Mouse (Mus musculus) large intestine, adult 2 months (tissue): ENCODE data around the gene Klhl26. TPM values are rescaled to one million over a fixed set of nuclear protein-coding genes. Genes with fewer than 3 reads are reported as not detected.

Experiments used
- DNase-seq: peaks from one replicate; pipeline ENCODE4 v3.0.0-alpha.2; 2012; ENCODE audit warnings: low read depth, low spot score
- WGBS: fragments of 180-500 bp; shearing (Covaris S2); methylation state at CpG from one replicate; pipeline ENCODE4 v1.1.7; 2018; 5-methylcytosine and 5-hydroxymethylcytosine counted together
- polyA plus RNA-seq: library from polyadenylated mRNA; depleted of rRNA; stranded (reverse); fragments of >200 nt; gene quantifications from 2 replicates; pipeline ENCODE4 v1.2.3, GENCODE M21; 2012

Gene Klhl26
- polyA plus RNA-seq, 1 experiment, result 16.8 TPM

DNA sequence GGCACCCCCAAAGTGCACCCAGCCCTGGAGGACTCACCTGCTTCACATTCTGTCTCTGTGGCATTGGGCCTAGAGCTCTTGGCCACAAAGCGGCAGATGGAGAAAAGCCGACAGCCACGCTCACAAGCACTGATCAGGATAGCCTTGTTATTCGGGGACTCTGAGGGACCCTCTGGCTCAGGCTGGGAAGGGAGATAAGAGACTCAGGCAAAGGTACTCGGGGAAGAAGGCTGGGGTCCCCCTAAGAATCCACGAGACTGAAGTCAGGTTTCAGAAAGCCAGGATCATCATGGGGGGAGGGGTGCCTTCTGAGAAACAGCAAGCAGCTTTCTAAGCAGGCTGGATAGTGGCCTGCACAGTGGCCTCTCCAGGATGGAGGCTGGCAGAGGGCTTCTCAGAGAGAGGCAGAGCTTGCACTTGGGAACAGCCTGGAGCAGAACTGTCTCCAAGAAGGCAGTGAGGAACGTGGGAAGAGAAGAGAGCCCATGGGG lies 9.5 kb upstream of the Klhl26 start:
- WGBS, result 59% methylated on average over 7 of the region's 7 CpGs
- DNase-seq, result no peak

DNA sequence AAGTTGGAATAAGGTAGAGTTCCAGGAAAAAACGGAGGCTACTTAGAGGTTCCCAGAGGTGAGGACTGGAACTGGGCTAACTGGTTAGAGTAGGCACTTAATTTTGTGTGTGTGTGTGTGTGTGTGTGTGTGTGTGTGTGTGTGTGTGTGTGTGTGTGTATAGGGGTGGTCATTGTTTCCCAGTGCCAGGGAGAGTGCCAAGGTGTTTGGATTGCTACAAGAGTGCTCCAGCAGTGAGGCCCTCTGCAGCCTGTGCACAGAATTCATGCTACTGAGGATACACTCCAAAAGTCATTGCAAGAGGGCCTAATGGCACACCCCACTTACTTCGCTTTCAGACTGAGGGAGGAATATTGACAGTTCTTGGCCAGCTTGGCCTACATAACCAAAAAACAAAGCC lies 6.2 kb upstream of the Klhl26 start:
- WGBS, result 57% methylated on average over 2 of the region's 2 CpGs
- DNase-seq, result no peak

DNA sequence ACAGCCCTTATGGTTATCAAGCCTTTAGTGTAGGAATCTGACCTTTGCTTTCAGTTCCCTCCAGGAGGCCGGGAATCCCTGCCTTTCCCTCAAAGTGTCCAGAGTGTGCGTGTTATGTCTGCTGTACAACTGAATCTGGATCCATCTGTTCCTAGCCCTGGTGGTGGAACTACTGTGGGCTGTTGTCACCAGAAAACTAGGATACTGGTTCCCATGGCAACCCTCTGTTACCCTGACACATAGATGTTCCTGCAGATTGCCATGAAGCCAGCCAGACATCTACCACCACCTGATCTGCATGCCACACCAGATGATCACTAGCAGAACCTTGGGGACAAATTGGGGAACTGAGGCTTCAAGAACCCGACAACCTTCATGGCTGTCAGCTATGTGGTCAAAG lies 5.1 kb upstream of the Klhl26 start:
- no peak for DNase-seq
- WGBS, result 64% methylated on average over 3 of the region's 3 CpGs

DNA sequence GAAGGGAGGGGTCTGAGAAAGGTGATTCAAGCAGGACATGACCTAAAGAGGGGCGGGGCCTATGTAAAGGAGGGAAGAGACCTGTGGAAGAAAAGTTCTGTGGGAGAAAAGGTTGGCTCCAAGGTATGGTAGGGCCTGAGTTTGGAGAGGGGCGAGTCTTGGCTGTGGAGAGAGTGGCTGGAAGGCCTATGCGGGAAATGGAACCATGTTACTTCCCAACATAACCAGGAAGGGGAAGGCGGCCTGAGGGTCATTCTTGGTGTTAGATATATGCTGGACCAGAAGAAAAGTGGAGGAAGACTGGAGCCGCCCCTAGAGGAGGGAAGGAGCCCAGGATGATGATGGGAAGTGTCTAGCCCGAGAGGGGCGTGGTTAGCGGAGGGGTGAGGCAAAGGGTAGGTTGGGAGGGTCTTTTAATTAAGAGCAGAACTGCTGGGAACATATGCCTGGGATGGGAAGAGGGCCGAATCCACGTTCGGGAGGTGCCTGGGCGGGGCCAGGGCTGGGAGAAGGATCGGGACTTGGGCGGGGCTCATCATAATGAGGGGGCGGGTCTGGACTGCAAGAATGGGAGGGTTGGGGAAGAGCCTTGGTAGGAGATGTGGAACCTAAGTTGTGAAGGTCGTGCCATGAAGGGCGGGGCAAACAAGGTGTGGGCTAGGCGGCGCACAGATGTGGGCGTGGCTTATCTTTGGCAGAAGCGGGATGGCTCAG lies 658 bp upstream of the Klhl26 start:
- DNase-seq, result peak; percentile 57
- WGBS, result 4% methylated on average over 21 of the region's 21 CpGs

DNA sequence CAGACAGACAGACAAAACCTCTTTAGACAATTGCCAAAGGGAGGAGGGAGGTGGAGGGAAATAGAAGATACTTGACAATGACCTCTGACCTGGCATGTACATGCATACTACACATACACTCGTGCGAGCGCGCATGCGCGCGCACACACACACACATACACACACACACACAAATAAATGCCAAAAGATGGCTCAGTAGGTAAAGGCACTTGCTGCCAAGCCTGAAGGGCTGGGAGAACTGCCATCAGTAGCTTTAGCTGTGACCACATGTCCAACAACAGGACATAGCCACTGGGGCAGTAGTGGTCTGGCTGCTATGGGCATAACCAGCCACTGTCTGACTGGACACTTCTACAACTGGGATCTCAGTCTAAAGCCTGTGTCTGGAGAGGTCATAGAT lies 4.9 kb downstream of the Klhl26 start:
- 93% methylated on average over 7 of the region's 7 CpGs for WGBS
- DNase-seq, result no peak

DNA sequence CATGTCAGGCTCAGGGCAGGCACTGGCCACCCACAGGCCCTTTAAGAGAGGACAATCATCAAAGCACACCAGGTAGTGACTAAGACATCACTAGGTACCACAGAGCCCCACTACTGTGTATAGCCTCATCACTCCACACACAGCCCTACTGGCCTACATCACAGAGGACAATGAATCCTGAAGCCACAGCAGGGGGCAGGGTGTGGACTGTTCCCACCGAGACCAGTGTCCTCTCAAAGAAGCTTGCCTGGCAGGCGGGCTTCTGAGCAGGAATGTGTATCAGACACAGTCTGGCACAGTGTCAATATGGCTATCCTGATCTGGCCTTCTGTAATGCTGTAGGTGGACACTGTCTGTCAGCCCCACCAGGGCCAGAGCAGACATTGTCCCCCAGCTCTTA lies 6.8 kb downstream of the Klhl26 start:
- no peak for DNase-seq
- WGBS, result 73% methylated on average over 2 of the region's 2 CpGs

DNA sequence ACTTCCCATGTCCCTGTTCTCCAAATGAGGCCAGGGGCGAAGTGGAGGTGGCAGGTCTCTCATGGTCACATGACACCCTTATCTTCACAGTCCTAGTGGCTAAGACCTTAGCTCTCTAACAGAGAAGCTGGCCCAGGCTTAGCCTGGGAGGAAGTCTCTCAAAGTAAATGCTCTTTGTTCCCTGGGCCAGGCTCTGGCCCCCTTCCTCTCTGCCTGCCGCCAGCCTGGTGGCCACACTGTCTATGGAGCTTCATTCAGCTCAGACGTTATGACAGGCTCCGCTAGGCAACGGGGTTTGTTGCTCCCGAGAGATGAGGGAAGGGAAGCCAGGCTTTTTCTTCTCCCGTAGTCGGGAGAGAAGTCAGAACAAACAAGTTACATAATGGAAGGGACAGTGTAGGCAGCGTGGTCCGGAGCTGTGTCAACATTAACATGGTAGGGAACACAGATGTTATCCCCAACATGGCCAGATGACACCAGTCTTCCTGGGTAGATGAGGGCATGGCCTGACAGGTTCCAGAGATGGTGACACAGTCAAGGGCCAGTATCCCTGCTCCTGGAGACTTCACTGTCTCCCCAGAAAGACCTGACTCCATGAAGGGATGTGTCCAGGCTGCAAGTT lies 7.4 kb downstream of the Klhl26 start:
- no peak for DNase-seq
- WGBS, result 45% methylated on average over 10 of the region's 10 CpGs

DNA sequence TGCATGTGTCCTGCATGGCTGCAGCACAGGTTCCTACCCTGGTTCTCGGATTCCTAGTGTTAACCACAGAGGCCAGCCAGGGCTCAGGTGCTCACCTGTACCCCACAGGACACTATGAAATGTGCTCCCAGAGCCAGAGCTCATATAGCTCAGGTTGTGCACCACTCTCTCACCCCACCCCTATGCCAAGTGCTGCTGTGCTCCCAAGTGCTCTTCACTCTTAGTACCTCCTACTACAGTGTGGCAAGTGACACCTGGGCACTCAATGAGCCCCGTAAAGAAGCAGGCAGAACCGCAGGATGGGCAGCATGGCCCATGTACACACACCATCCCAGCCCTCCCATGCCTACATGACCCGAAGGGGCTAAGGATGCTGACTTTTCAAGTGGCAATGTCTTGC lies 8.0 kb downstream of the Klhl26 start:
- 83% methylated on average over 4 of the region's 4 CpGs for WGBS
- no peak for DNase-seq

DNA sequence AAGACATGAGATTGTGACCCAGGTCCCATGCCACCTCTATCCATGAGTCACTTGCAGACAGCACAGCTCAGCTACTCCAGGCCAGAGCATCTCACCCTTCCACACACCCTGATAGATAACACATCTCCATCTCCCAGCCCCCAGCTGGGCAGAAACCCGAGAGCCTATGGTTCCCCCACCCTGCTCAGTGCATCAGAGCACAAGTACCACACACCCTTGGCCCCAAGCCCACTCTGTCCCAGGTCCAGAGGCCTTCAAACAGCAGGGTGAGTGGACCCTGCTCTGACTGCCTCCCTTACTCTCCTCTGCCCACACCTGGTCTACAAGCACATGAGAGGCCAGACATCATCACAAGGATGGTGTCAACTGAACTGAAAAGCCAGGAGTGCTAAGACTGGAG lies 8.9 kb downstream of the Klhl26 start:
- 59% methylated on average over 1 of the region's 1 CpGs for WGBS
- no peak for DNase-seq

DNA sequence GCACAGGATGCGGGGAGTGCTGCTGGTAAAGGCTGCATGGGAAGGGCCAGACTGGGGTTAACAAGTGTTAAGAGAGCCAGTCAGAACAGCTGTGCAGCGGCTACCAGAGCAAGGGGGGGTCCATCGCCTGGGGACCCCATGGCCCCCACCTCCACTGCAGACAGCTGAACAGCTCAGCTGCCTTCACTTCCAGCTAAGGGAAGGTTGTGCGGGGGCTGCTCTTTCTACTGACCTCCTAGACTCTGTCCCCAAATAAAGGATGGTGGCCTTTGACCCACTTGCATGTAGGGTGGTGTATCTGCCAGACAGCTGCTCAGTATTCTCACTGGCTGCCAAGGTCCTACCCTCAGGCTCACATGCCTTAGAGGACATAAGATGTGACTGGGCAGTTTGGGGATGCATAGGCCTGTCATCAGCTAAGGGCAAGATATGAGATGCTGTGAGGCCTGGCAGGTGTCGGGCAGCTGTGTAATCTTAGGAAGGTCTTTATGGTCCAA lies 9.5 kb downstream of the Klhl26 start:
- DNase-seq, result no peak
- WGBS, result 68% methylated on average over 5 of the region's 5 CpGs

DNA sequence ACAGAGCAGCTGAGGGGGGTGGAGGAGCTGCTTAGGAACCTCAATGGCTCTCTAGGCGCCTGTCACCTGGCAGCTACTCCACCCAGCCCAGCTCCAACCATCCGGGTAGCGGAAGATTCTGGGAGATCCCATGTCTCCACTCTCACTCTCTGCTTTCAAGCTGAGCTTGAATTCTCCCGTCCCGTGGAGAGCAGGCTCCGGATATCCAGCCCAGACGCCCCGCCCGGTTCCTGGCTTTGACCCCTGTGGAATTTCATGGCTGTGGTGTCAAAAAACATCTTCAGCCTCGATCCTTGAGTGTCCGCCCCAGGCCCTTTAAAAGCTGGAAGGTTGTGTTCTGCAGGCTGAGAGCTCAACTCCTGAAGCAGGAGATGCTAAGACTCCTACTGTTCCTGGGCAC lies 10.0 kb downstream of the Klhl26 start:
- no peak for DNase-seq
- WGBS, result 60% methylated on average over 11 of the region's 11 CpGs

DNA sequence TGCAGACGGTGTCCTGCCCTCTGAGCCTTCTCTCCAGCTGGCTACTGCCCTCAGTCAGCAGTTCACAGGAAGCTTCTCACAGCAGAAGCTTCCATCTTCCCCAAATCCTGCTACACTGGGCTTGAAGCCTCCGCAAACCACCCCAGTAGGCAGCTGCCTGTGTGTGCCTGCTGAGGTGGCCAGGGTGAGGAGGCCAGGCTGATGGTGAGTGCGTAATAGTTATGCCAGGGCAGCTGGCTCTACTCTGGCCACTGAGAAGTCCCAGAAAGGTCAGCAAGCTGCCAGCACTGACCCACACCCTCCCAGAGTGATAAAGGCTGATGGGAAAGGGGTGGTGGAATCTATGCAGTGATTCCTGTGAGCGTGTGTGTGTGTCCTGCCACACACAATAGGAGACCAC lies 10.5 kb downstream of the Klhl26 start:
- DNase-seq, result no peak
- 92% methylated on average over 4 of the region's 4 CpGs for WGBS

DNA sequence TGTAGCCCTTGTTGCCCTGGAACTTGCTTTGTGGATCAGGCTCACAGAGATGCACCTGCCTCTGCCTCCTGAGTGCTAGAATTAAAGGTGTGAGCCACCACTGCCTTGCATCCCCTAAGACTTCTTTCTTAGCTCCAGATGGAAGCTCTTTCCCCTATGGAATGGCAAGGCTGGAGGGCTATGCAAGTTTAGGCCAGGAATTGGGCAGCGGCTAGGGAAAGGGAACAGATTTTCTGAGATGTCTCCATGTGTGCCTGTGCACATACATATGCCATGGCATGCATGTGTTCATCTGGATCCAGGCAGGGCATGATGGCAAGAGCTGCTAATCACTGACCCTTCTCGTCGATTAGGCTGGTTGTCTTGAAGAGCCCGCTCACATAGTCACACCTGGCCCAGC lies 11.1 kb downstream of the Klhl26 start:
- 98% methylated on average over 4 of the region's 4 CpGs for WGBS
- DNase-seq, result no peak

DNA sequence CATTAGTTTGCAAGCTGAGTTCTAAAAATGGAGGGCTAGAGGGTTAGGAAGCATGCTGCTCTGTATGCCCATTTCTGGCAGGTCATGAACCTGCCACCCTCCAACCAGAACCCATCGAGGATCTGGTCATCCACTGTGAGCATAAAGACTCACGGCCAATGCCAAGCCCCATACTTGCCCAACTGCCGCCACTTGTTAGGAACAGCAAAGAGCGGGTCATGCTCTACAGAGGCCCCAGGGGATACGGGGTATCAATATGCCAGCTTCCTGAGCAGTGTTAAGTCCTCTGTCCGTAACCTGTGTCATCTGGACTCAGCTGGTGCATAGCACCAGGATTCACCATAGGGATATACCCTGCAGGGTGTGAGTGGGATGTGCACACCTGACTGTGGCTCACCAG lies 12.6 kb downstream of the Klhl26 start:
- DNase-seq, result no peak
- 91% methylated on average over 6 of the region's 6 CpGs for WGBS

DNA sequence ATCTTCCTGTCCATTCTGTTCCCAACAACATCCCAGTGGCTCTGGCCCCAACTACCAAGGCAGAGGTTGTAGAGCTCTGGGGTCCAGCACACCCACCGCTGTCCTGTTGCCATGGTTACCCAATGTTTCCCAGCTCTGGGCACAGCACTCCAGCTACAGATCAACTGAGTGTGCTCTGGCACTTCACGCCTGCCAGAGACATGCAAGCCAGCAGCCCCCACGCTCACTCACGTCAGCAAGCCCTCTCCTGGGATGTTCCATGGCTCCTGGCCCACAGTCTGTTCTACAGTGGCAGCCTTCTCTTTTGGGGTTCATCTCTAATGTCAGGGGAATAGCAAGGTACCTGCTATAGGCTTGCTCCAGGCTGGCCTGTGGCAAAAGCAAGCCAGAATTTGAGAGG lies 13.5 kb downstream of the Klhl26 start:
- 88% methylated on average over 4 of the region's 4 CpGs for WGBS
- no peak for DNase-seq

DNA sequence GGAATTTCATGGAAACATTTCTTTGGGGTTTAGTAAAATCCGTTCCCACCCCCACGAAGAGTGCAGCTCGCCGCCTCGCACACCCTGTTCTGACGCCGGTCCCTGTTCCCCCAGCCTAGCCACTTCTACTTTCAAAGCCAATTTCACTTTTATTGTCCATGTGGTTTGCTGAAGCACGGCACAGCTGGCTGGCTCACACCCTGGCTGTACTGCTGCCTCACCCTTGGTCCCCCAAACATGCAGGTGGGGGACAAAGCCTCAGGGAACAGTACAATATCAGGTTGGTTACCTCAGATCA lies 14.3 kb downstream of the Klhl26 start:
- 73% methylated on average over 8 of the region's 8 CpGs for WGBS
- DNase-seq, result no peak

DNA sequence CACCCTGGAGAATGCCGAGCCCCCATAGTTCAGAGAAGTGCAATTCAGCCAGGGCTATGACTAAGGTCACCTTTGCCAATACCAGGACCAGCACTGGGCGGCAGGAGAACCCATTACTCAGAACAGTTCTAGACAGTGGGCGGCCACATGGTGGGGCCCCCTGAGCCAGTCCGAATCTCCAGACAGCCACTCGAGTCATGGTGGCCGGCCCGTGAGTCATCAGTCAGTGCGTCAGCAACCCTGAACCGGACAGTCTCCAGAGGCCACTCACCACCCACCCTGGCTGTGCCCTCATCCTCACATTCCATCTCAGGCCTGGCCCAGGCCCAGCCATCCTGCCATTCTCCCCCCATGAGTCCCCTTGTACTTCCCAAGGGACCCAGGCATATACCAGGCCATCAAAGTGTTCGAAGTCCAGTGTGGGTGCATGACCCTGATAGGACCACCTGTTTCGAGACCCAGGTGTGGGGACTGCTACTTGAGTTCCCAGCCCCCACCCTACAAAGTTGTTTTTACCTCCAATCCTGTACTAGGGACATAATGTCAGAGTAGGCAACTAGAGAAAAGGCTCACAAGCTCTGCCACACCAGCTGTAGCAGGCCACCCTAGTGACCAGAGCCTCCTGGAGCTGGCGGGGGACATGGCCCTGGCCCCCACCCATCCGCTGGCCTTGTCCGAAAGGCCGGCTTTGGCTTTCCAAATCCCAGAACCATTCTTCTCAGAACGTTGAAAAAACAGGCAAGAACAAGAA lies 14.8 kb downstream of the Klhl26 start:
- DNase-seq, result no peak
- WGBS, result 88% methylated on average over 16 of the region's 16 CpGs

DNA sequence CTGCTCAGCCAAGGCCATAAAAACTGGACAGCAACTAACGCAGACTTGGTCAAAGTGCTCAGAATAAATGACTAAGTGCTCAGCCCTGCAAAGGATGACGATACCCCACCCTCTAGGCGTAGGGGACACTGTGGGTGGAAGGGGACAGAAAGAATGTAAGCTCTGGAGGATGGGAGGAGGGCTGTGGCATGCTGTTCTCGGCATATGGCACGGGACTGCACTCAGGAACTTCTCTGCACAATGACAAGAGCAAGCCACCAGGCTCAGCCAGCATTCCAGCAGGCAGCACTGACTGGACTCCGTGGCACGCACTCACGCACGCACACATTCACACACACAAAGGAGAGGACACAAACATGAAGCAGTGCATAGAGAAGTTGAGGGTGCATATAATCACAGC lies 16.2 kb downstream of the Klhl26 start:
- 70% methylated on average over 9 of the region's 9 CpGs for WGBS
- no peak for DNase-seq

DNA sequence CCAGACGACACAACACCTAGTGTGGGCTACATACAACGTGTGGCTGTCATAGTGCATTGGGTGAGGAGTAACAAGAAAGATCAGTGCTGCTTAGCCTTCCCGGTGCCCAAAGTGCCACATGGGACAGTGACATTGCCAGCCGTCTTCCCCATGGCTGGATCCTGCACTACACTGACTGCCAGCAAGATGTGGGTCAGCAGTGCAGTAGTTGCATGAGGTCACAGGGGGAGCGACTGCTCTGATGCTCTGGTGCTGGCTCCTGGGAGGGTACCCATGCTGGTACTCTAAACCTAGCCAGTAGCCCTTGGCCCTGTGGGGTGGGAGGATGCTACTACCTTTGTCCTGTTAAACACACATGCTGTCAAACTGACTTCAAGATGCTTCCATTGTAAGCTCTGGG lies 16.6 kb downstream of the Klhl26 start:
- 86% methylated on average over 5 of the region's 5 CpGs for WGBS
- DNase-seq, result no peak

DNA sequence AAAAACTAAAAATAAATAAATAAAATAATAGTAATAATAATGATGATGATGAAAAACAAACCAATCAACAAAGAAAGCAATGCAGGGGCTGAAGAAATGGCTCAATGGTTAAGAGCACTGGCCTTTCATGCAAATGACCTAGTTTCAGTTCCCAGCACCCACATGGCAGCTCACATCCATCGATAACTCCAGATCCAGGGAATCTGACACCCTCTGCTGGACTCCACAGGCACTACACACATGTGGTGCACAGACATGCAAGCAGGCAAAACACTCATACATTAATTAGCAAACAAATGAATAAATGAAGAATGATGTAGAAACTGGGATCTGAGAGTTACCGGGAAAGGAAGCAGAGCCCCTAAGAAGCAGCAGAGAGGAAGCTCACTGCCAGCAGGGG lies 17.1 kb downstream of the Klhl26 start:
- 96% methylated on average over 2 of the region's 2 CpGs for WGBS
- no peak for DNase-seq

DNA sequence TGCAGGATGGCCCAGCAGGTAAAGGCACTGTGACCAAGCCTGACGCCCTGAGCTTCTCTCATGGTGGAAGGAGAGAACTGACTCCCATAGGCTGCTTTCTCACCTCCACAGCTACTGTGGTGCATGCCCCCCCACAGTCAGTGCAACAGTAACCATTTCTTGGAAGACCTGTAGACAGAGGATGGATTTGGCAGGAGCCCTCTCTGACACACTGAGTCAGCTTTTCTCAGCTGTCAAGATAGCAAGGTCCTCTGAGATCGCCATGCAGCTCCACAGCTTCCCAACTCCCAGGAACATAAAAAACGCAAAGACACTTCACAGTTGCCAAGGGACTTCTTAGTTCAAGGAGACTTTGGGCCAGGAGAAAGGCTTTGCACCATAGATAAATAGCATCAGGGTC lies 18.3 kb downstream of the Klhl26 start:
- no peak for DNase-seq
- WGBS, result 88% methylated on average over 3 of the region's 3 CpGs
